Mouse (Mus musculus) heart, adult 18-20 months (tissue): ENCODE measurements around the gene Baiap2l1. TPM values are rescaled to one million over a fixed set of nuclear protein-coding genes. Genes with fewer than 3 reads are reported as not detected.
"Not testable (repeated sequence)": the region's sequence is repeated elsewhere in the genome, so short reads cannot be mapped to it uniquely, and the experiment has no call there.

Source experiments
- DNase-seq, 2 experiments: peaks; one replicate each; pipeline ENCODE4 v3.0.0; 2021 to 2022; ENCODE audit warnings: mixed read lengths in 1 of 2
- total RNA-seq, 2 experiments: library from RNA; stranded (reverse); gene quantifications; 2 replicates each; pipeline ENCODE4 v1.2.3; 2021

Baiap2l1 gene
- total RNA-seq, 2 experiments from 2014 or later = 7.2 to 7.4 TPM

DNA sequence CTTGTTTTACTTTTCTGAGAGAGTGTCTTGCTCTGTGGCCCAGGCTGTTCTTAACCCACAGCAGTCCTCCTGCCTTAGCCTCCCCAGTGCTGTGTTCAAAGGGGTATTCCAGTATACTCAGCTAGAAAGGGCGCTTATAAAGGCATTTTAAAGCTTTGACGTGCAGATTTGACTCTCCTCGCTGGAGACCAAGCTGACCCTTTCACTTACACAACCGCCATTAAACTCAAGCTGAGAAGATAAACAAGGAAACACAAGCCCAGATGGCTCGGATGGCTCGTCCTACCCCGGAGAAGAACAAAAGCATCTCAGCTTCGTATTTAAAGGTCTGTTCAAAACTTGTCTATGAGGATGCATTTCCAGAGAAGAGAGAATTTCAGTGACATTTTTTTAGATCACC lies 6.7 kb downstream of the Baiap2l1 start:
- no peak for DNase-seq

DNA sequence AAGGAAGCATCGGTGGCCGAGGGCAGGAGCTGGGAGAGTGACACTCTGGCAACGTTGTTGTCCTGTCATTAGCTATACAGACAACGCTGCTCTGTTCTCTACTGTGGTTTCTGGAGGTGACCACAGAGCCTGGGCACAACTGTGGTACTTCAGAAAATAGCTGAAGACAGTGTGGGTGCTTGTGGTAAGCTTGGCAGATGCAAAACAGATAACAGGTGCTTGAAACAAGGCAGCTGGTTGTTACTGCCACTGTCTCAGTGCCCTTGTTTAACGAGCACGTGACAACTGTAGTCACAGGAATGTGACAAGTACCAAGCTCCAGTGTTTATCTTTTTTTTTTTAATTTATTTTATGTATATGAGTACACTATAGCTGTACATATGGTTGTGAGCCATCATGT lies 13.3 kb downstream of the Baiap2l1 start:
- DNase-seq = no peak

DNA sequence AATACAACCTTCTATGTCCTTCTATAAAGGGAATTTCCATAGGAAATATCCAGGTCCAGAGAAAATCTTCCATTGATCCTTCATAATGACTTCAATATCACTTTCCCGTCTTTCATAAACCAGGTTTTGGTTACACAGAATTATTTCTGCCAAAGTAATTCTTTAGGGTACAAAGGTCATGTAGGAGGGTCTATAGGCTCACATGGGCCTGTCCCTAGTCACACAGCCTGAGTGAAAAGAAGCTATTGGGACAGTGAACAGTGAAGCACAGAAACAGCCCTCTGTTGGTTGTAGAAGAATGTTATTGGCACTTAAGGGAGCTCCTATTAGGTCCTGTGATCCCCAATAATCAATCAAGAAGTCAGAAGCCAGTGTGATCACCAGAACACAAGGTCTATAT lies 16.8 kb downstream of the Baiap2l1 start:
- DNase-seq = no peak

DNA sequence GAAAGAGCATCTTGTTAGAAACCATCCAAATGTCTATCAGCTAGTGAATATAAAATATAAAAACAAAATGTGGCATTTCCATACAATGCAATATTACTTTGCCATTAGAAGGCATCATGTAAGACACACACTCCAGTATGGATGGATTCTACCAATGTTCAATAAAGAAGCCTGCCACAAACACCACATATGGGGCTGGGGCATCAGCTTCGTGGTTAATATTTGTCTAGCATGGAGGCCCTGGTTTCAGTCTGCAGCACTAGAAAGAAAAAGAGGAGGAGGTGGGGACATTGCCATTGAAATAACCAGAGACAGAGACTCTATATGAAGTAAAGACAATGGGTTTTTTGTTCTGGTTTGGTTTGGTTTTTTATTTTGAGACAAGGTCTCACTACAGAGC lies 19.1 kb downstream of the Baiap2l1 start:
- DNase-seq = no peak

DNA sequence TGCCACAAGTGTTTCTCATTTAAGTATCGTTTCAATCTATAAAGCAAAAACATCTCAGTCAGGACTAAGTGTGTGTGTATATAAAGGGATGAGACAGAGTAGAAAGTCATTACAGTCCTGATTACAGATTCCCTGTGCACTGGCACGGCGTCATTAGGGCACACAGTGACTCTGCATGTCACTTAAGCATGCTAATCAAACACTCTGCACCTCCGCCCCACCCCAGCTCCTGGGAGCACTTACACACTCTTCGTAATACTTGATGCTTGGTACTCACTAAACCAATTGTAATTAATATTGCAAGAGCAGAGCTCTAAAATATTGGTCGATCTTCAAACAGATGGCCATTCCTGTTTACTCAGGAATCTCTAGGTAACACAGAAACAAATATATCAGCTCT lies 22.6 kb downstream of the Baiap2l1 start:
- not testable (repeated sequence) for DNase-seq

DNA sequence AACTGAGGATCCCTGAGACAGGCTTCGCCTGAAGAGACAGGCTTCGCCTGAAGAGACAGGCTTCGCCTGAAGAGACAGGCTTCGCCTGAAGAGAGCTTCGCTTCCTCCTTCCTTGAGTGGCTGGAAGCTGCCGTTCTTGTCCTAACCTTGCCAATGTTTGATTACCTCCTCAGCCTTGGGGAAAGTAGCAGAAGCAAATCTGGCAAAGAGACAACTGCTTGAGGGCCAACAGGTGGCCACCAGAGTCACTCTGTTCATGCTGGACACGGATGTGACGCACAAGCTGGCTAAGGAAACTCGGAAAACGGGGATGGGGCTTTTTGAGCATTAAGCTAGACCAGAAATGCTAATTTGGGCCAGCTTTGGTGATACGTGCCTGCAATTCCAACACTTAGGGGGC lies 23.9 kb downstream of the Baiap2l1 start:
- no peak for DNase-seq

DNA sequence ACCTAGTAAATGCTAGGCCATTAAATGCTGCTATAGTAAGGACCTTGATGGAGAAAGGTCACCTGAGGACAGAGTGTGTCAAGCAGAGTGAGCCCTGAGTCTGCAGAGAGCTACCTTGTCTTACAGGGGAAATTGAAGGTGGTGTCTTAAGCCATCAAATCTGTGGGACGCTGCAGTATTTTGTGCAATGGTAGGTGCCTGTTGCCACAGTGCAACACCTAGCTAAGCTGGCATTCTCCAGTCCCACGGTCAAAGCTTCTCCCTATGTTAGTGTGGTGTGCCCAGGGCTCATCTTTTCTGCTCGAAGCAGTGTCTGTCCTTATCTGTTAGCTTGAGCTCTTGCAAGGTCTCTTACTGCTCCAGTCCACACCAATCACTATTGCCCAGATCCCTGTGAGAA lies 35.2 kb downstream of the Baiap2l1 start:
- DNase-seq = no peak

DNA sequence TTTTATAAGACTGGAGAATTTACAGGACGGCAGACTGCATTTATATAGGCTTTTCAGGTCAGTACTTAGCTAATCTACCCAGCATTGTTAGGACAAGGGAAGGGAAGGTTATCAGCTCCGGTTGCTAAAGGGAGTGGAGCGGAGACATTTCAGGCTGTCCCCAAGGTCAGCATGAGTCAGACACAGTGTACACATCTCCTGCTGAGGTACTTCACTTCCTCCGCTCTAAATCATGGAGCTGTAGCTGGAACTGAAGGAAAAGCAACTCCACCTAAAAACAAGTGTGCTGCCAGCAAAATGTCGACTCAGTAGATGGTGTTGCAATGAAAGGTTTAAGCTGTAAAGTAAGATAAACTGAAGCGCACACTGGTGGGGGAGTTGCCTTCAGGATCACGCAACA lies 36.2 kb downstream of the Baiap2l1 start:
- DNase-seq = peak; percentile 34 to 52

DNA sequence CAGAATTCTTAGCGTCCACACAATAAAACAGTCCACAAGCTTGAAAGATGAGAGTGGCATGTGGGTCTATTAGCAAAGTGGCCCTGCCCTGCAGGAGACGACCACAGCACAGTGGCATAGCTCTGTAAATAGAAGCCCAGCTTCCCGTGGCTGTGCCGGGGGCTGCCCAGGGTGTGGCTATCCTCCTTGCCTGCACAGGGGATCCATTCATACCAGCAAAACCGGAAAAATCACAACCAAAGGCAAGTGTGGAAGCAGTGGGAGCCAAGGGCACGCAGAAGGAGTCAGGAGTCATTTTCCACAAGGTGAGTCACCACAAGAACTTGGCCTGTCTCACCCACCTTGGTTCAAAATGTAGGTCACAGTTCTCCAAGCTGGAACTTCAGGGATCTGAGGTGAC lies 39.6 kb downstream of the Baiap2l1 start:
- no peak for DNase-seq

DNA sequence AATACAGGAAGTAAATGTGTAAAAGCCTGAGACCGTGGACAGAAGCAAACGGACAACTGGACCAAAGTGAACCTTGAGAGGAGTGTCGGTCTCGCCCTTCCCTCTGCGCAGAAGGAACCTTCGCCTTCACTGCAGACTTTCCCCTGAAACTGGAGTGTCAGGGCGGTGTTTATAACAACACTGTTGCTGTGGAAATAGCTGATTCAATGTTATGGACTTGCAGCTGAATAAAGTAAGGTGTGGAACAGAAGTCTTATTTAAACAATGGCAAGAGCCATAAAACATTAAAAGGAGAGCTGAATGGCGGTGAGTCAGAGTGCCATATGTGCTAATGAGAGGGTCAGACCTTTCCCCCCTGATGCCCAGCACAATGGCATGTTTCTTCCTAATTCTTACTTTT lies 40.5 kb downstream of the Baiap2l1 start:
- DNase-seq = no peak

DNA sequence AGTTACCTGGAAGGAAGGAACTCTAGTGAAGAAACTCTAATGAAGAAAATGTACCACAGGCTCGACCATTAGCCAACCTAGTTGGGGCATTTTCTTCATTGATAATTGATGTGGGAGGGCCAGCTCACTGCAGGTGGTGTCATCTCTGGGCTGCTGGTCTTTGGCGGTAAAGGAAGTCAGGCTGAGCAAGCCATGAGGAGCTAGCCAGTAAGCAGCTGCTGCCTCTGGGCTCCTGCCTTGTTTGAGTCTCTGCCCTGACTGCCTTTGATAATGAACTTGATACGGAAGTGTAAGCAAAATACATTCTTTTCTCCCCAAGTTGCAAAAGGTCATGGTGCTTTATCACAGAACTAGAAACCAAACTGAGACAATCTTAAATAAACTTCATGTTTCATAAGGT lies 41.5 kb downstream of the Baiap2l1 start:
- no peak for DNase-seq

DNA sequence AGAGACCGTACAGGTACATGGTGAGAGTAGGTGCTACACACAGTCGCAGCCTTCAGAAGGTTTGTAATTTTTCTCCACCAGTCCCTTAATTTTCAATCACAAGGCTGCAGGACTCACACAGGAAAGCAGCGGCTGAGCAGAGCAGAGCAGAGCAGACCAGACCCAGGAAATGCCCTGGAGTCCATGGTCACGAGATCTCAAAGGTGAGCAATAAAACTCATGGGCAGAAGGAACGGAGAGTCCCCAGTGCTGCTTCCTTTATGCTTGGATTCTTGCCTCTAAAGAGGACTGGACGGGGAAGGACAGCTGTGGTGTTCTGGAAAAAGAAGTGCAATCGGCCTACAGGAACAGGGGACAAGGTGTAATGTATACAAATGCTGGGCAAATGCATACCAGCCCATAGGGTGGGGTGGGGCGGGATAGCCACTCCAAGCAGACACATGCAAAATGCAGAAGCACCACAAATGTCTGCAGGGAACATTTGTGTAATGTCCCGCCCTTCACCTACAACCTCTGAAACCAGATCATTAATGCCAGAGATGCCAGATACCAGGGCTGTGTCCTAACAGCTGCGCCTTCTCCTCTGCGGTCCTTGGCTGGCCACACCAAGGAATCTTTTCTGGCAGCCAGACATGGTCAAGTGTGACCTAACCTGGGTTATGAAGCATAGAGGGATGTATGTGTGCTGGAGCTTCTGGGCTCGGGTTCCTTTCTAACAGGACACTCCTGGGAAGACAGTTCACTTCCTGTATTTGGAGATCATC lies 43.0 kb downstream of the Baiap2l1 start:
- no peak for DNase-seq

DNA sequence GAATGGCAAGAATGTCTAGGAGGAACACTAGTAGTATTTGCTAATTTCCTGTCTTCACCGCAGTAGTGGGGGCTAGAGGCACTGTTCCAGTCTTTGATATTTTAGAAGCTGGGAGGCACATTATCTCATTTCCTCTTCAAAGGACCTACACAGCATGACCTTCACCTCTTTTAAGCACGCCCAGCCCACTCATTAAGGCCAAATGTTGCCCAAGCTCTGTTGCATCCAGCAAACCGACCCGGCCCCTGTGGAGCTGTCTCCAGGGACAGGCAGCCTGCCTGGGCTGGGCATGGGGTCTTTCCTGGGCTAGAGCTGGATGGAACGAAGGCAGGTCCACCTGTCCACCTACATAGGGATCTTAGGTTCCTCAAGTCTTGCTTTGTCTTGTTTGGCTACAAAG lies 44.6 kb downstream of the Baiap2l1 start:
- DNase-seq = no peak

DNA sequence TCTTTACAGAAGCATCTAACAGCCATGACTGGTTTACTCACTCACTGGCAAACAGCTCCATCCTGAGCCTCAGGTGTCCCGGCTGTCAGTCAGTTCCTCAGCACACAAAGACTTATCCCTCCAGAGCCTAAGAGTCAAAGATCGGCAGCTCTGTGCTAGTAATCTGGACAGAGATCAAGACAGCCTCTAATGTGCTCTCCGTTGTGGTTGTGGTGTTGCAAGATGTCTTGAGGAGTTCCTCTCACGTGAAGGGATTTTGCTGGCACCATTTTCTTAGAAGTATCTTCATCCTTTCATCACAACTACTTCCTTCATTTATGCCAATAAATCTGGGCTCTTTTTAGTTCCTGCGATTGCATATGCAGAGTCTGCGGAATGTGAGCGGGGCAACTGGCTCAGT lies 45.7 kb downstream of the Baiap2l1 start:
- no peak for DNase-seq

DNA sequence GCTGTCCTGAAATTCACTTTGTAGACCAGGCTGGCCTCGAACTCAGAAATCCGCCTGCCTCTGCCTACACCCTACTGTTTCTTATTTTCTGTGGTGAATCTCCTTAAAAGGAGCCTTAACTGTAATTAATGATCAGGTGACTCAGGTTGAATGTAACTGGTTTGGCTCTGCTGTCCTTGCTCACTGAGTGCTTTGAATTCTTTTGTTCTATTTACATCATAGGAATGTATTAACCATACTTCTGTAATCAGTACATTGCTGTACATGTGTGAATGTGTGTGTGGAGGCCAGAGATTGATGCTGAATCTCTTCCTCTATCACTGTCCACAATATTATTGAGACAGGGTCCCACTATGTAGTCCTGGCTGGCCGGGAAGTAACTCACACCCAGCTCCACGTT lies 49.0 kb downstream of the Baiap2l1 start:
- DNase-seq = no peak

DNA sequence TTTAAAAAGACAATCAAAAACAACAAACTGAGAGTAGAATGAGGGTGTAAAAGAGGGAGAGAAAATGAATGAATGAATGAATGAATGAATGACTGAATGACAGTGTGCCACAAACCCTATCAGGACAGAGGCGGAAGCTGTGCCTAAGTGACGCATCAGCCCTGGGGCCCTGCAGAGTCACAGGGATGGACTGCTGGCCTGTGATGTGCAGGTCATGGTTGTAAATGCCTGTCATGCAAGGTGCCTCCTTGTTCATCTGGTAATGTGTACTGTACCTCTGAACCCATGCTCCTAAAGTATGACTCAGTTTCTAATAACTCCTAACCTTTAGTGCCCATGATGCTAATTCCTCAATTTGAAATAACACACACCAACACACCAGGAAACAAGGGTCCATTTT lies 54.8 kb downstream of the Baiap2l1 start:
- DNase-seq = no peak

DNA sequence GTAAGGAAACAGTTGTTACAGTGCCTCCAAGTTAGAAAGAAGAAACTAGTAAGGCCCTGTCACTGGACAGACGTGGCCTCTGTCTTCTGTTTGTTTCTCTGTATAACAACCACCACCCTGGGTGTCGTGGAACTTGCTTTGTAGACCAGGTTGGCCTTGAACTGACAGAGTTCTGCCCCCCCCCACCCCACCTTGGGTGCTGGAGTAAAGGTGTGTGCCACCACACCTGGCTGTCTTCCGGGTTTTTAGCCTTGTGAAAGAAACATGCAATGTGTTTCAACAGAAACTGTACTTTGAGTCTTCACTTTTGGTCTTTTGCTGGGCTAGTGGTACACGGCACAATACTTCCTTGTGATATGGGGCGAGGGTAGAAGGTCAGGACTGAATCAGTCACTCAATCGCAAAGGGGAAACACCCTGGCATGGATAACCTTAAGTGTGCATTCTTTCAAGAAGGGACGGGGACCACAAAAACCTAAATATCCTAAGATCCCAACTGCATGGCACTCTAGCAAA lies 61.8 kb downstream of the Baiap2l1 start:
- DNase-seq = no peak

DNA sequence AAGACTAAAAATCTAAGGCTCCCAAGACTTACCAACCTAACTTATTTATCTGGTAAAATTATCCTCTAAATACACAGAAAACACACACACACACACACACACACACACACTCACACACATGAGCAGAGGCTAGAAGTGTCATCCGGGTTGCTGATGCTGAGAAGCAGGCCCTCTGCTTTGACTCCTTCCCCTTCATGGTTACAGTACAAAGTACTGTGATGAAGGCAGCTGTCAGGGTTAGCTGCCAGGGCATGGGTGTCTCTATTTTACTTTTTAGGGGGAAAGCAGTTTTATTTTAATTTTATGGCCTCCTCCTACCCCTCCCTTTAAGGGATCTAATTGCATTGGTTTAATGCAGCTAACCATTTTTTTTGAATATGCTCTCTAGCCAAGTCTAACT lies 62.6 kb downstream of the Baiap2l1 start:
- DNase-seq = no peak

DNA sequence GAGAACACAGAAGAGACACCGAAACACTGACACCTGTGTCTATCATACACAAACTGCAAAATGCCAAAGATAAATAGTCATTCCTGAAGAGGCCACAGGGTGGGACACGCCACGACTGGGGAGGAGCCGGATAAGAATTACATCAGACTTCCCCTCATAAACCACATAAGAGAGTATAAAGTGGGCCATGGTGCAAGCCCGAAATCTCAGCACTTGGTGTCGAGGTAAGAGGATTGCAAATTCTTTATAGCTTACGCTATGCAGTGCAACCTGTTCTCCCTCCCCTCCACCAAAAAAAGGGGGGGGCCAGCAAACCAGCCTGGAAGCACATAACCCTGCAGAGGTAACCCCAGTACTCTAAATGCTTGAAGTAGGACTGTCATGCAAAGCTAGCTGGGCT lies 63.0 kb downstream of the Baiap2l1 start:
- DNase-seq = no peak

DNA sequence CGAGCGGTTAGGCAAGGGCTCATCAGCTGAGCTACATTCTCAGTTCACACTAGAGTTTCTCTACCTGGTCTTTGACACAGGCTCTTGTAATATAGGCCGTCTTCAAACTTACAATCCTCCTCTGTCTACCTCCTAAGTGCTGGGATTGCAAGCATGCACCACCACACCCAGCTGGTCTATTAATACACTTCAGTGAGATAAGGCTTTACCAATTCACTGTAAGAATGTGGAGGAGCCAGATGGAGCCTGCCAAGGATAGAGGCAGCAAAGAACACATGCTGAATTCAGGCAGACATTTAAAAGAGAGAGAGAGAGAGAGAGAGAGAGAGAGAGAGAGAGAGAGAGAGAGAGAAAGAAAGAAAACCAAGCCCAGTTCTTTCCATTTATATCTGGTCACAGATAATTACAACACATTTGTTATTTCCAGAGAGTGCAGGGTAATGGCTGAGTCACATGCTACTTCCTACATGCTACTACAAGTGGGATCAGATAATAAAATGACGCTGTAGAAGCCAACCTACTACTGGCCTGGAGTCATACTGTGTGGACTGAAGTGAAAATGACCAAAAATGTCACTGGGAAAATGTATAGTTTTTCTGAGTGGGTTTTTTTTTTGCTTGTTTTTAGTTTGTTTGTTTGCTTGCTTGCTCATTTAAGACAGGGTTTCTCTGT lies 68.0 kb downstream of the Baiap2l1 start:
- peak; percentile 54 to 60 for DNase-seq

DNA sequence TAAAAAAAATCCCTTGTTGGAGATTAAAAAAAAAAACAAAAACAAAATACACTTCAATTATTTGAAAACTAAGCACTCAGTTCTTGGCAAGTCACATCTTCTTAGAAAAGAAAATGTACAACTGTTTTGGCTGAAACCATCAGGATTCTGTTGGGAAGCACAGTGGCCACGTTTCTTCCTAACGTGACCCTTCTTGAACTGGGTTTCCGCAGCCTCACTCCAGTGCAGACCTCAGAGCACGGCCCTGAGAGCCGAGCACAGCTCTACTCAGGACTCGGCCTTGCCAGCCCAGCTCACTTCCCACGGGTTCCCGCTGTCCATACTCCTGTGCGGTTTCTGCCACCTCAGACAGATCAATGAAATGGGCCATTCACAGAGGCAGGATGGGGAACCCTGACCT lies 69.5 kb downstream of the Baiap2l1 start:
- DNase-seq = peak in 1 of 2 experiments; percentile 35

DNA sequence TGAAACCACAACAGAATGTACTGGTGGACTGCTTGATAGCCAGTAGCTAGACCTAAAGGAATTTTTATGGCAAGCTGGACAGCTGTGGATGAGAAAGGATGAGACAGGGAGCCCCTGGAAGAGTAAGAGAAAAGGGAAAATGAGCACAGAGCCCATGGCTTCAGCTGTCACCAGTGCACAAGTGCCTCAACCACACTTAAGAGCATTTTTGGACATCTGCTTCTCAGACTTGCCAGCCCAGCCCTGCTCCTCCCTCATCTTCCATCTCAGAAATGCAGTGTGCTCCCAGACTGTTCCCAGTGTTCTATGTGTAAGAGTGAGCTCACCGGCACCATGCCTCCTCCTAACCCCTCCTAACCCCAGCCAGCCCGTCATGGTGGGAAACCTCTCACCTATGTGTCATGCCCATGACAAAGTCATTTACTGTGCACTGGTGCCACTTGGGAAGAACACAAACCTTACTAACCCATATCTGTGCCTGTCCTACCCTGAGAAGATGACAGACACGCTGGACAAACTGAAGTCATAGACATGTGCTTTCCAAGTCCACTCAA lies 70.6 kb downstream of the Baiap2l1 start:
- no peak for DNase-seq

DNA sequence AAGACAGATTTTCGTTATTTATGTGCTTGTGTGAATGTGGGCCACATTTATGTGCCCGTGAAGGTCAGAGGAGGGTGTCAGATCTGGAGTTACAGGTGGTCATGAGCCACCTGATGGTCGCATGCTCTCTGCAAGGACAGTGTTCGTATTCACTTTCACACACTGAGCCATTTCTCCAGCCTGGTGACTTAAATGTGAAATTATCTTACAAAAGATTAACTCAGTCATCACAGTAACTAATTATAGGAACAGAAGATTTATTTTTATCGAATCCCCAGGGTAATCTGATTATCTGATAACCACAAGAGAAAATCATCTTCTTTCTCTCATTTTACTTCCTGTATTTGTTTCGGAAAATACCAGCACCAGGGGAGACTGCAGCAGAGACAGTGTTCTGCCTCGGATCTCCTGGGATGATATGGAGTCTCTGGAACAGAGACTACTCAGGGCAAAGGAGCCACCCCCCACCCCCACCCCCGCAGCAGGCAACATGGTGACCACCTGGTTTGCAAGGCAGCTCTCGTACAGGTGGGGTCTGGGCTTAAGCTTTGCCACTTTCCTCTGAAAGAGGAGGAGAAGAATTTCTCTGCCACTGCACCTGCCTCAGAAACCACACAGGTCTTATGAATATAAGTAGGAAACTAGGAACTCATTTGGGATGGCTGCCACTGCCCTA lies 71.2 kb downstream of the Baiap2l1 start:
- no peak for DNase-seq
